Mouse (Mus musculus) liver, postnatal 0 days (tissue): ENCODE measurements around the gene Fam149a. TPM values are rescaled to one million over a fixed set of nuclear protein-coding genes. Genes with fewer than 3 reads are reported as not detected.

Experiments used
- ATAC-seq: fragments of 200-750 bp; cut with Nextera tagmentation; 2 replicates; pipeline ENCODE4 v1.8.0; 2017; ENCODE audit warnings: mild to moderate bottlenecking, moderate library complexity
- DNase-seq: peaks from one replicate; pipeline ENCODE4 v3.0.0-alpha.2; 2016
- H3K27ac ChIP-seq: fragments of 300-500 bp; sonication (generic); 2 replicates; pipeline ENCODE4 v1.5.1; 2014; ENCODE audit warnings: antibody characterized with exemption, moderate library complexity, mild to moderate bottlenecking, low read depth
- H3K27me3 ChIP-seq: fragments of 300-500 bp; sonication (generic); 2 replicates; pipeline ENCODE4 v1.6.1; 2014; ENCODE audit warnings: low read length, control low read depth, mixed read lengths; ENCODE audit not compliant: insufficient read depth
- H3K36me3 ChIP-seq: fragments of 300-500 bp; sonication (generic); replicated peaks from 2 replicates; pipeline ENCODE4 v1.6.1; 2014; ENCODE audit warnings: mild to moderate bottlenecking, control low read depth, low read length, moderate library complexity, mixed read lengths; ENCODE audit not compliant: insufficient read depth
- H3K4me1 ChIP-seq: fragments of 300-500 bp; sonication (generic); 2 replicates; pipeline ENCODE4 v1.6.1; 2014; ENCODE audit warnings: antibody characterized with exemption, mild to moderate bottlenecking, control low read depth; ENCODE audit not compliant: insufficient read depth
- H3K4me2 ChIP-seq: fragments of 300-500 bp; sonication (generic); 2 replicates; pipeline ENCODE4 v1.6.1; 2014; ENCODE audit warnings: low read depth, mild to moderate bottlenecking, low read length, moderate library complexity, mixed read lengths
- H3K4me3 ChIP-seq: fragments of 300-500 bp; sonication (generic); 2 replicates; pipeline ENCODE4 v1.5.1; 2014; ENCODE audit warnings: low read depth, low read length
- H3K9ac ChIP-seq: fragments of 300-500 bp; sonication (generic); replicated peaks from 2 replicates; pipeline ENCODE4 v1.6.1; 2014; ENCODE audit warnings: mild to moderate bottlenecking, moderate library complexity
- H3K9me3 ChIP-seq: fragments of 300-500 bp; sonication (generic); 2 replicates; pipeline ENCODE4 v1.6.1; 2016; ENCODE audit warnings: mild to moderate bottlenecking, control low read depth, low read length, mixed read lengths
- CTCF ChIP-seq: sonication (generic); IDR thresholded peaks from 2 replicates; pipeline ENCODE4 v1.5.1; 2016; ENCODE audit warnings: antibody characterized with exemption, low read depth
- EP300 ChIP-seq: IDR thresholded peaks from 2 replicates; pipeline ENCODE4 v1.6.1; 2016; ENCODE audit warnings: antibody characterized with exemption, low read depth, mild to moderate bottlenecking
- WGBS: fragments of 180-500 bp; shearing (Covaris S2); extraction: QIAGEN DNeasy Blood & Tissue Kit; methylation state at CpG from one replicate; pipeline ENCODE4 v1.1.7; 2014; ENCODE audit not compliant: insufficient replicate concordance; 5-methylcytosine and 5-hydroxymethylcytosine counted together
- polyA plus RNA-seq: library from polyadenylated mRNA; unstranded; fragments of >200 nt; fragmentation: Nextera tagmentation; extraction: Ambion mirVana; gene quantifications from 2 replicates; pipeline ENCODE4 v1.2.1, GENCODE M21; 2015

Fam149a gene
- 1.5 and 2.1 TPM in 2 replicates for polyA plus RNA-seq

- Histone ChIP-seq H3K4me1 (peaks cover 9% of the 10 kb centered on the region; the same call in 1 of the 2 replicates), H3K4me2 (peak within 1 kb of the TSS; percentile 51), H3K27ac (no peak within 1 kb of the TSS), H3K9ac (no peak within 1 kb of the TSS), H3K9me3 (no peaks in the 10 kb centered on the region), H3K27me3 (peaks cover 5% of the 10 kb centered on the region; the same call in 1 of the 2 replicates), H3K36me3 (no peaks in the 10 kb centered on the region), H3K4me3 (peak within 1 kb of the TSS; percentile 10; the same call in 1 of the 2 replicates)
- 13% methylated on average over 6 of the region's 6 CpGs for WGBS
- no peak for TF ChIP-seq CTCF
- no peak for TF ChIP-seq EP300
- ATAC-seq (no peak), DNase-seq (no peak)
These were observed at the start of gene Fam149a for GRCm38 (mm10) chr8:45381963-45382347. TSS of gene Fam149a (minus strand) at chr8:45382291.

GRCm38 (mm10) chr8:45420151-45420550 lies 38.1 kb upstream of the Fam149a start:
- H3K27ac ChIP-seq = no peak overlapping the region
- no peak for TF ChIP-seq EP300
- TF ChIP-seq CTCF = no peak
- H3K4me3 ChIP-seq = no peak overlapping the region
- H3K9me3 ChIP-seq = no peaks in the 10 kb centered on the region
- ATAC-seq = no peak
- H3K27me3 ChIP-seq = no peaks in the 10 kb centered on the region
- no peaks in the 10 kb centered on the region for H3K36me3 ChIP-seq
- no peak for DNase-seq
- no peak overlapping the region for H3K9ac ChIP-seq
- H3K4me2 ChIP-seq = no peak overlapping the region
- WGBS = 83% methylated on average over 7 of the region's 7 CpGs
- no peaks in the 10 kb centered on the region for H3K4me1 ChIP-seq

- 0 out of 2 replicates have a peak, but pooled peaks cover 3% of the 10 kb centered on the region for H3K4me1 ChIP-seq
- WGBS = 32% methylated on average over 7 of the region's 7 CpGs
- no peaks in the 10 kb centered on the region for H3K36me3 ChIP-seq
- no peak overlapping the region for H3K4me2 ChIP-seq
- no peak overlapping the region for H3K4me3 ChIP-seq
- no peak for DNase-seq
- TF ChIP-seq CTCF (no peak), EP300 (no peak)
- no peak overlapping the region for H3K9ac ChIP-seq
- H3K27ac ChIP-seq = peak overlapping the region; percentile 22; the same call in 1 of the 2 replicates
- no peaks in the 10 kb centered on the region for H3K9me3 ChIP-seq
- no peak for ATAC-seq
- H3K27me3 ChIP-seq = no peaks in the 10 kb centered on the region
These were observed 32.9 kb upstream of the Fam149a start for GRCm38 (mm10) chr8:45414965-45415364.

GRCm38 (mm10) chr8:45410882-45411281 lies 28.8 kb upstream of the Fam149a start, which contains the start of gene Tlr3:
TSS of gene Tlr3 (minus strand) at chr8:45411080.
- H3K9ac ChIP-seq = peak within 1 kb of the TSS; percentile 61
- 0 out of 2 replicates have a peak, but pooled peaks cover 3% of the 10 kb centered on the region for H3K4me1 ChIP-seq
- WGBS = 47% methylated on average over 2 of the region's 2 CpGs
- H3K4me2 ChIP-seq = peak within 1 kb of the TSS; percentile 77
- peak within 1 kb of the TSS; percentile 63 for H3K4me3 ChIP-seq
- DNase-seq = no peak
- peak; percentile 43 for ATAC-seq
- H3K36me3 ChIP-seq = no peaks in the 10 kb centered on the region
- TF ChIP-seq CTCF (no peak), EP300 (no peak)
- H3K9me3 ChIP-seq = no peaks in the 10 kb centered on the region
- H3K27me3 ChIP-seq = no peaks in the 10 kb centered on the region
- peak within 1 kb of the TSS; percentile 87 for H3K27ac ChIP-seq

- ATAC-seq = peak; percentile 92
- TF ChIP-seq CTCF (peak; percentile 46), EP300 (peak; percentile 17; the same call in 1 of the 2 replicates)
- Histone ChIP-seq H3K27ac (peak overlapping the region; percentile 87), H3K4me3 (peak overlapping the region; percentile 63), H3K4me2 (peak overlapping the region; percentile 77), H3K9ac (peak overlapping the region; percentile 61), H3K4me1 (0 out of 2 replicates have a peak, but pooled peaks cover 3% of the 10 kb centered on the region), H3K36me3 (no peaks in the 10 kb centered on the region), H3K27me3 (no peaks in the 10 kb centered on the region), H3K9me3 (no peaks in the 10 kb centered on the region)
- WGBS = 6% methylated on average over 18 of the region's 18 CpGs
- peak; percentile 68 for DNase-seq
These were observed 28.2 kb upstream of the Fam149a start for GRCm38 (mm10) chr8:45410146-45410880.

GRCm38 (mm10) chr8:45409702-45410101 lies 27.6 kb upstream of the Fam149a start:
- H3K27me3 ChIP-seq = no peaks in the 10 kb centered on the region
- peak overlapping the region; percentile 87 for H3K27ac ChIP-seq
- TF ChIP-seq CTCF (no peak), EP300 (no peak)
- ATAC-seq (peak; percentile 33; the same call in 1 of the 2 replicates), DNase-seq (no peak)
- peak overlapping the region; percentile 63 for H3K4me3 ChIP-seq
- WGBS = 40% methylated on average over 4 of the region's 4 CpGs
- H3K9me3 ChIP-seq = no peaks in the 10 kb centered on the region
- H3K4me1 ChIP-seq = 0 out of 2 replicates have a peak, but pooled peaks cover 3% of the 10 kb centered on the region
- H3K9ac ChIP-seq = peak overlapping the region; percentile 61
- H3K36me3 ChIP-seq = no peaks in the 10 kb centered on the region
- peak overlapping the region; percentile 77 for H3K4me2 ChIP-seq
